Mouse (Mus musculus) limb, embryonic 11.5 days (tissue): ENCODE measurements around the gene Mafg. TPM values are rescaled to one million over a fixed set of nuclear protein-coding genes. Genes with fewer than 3 reads are reported as not detected.

Experiments
- ATAC-seq: fragments of 200-750 bp; cut with Nextera tagmentation; 2 replicates; pipeline ENCODE4 v1.8.0; 2017; ENCODE audit warnings: low read depth; ENCODE audit not compliant: insufficient number of reproducible peaks, low FRiP score, low TSS enrichment
- DNase-seq: peaks from one replicate; pipeline ENCODE4 v3.0.0-alpha.2; 2015; ENCODE audit warnings: low spot score
- H3K27ac ChIP-seq: fragments of 300-500 bp; sonication (generic); replicated peaks from 2 replicates; pipeline ENCODE4 v1.5.1; 2014; ENCODE audit warnings: low read depth, mild to moderate bottlenecking, low read length
- H3K27me3 ChIP-seq: fragments of 300-500 bp; sonication (generic); 2 replicates; pipeline ENCODE4 v1.6.1; 2014; ENCODE audit warnings: mild to moderate bottlenecking, low read length, mixed read lengths; ENCODE audit not compliant: control insufficient read depth, insufficient read depth
- H3K36me3 ChIP-seq: fragments of 300-500 bp; sonication (generic); 2 replicates; pipeline ENCODE4 v1.6.1; 2014; ENCODE audit warnings: mild to moderate bottlenecking, low read length, moderate library complexity, mixed read lengths; ENCODE audit not compliant: control insufficient read depth, insufficient read depth
- H3K4me1 ChIP-seq: fragments of 300-500 bp; sonication (generic); 2 replicates; pipeline ENCODE4 v1.6.1; 2014; ENCODE audit warnings: low read length, mixed read lengths; ENCODE audit not compliant: control insufficient read depth, insufficient read depth
- H3K4me2 ChIP-seq: fragments of 300-500 bp; sonication (generic); 2 replicates; pipeline ENCODE4 v1.6.1; 2014; ENCODE audit warnings: low read depth, mild to moderate bottlenecking, moderate library complexity; ENCODE audit not compliant: severe bottlenecking
- H3K4me3 ChIP-seq: fragments of 300-500 bp; sonication (generic); 2 replicates; pipeline ENCODE4 v1.5.1; 2014; ENCODE audit warnings: low read depth, low read length
- H3K9ac ChIP-seq: fragments of 300-500 bp; sonication (generic); 2 replicates; pipeline ENCODE4 v1.6.1; 2014; ENCODE audit warnings: mild to moderate bottlenecking, low read length
- H3K9me3 ChIP-seq: fragments of 300-500 bp; sonication (generic); 2 replicates; pipeline ENCODE4 v1.6.1; 2016; ENCODE audit warnings: low read length; ENCODE audit not compliant: control insufficient read depth
- WGBS: fragments of 180-500 bp; shearing (Covaris S2); extraction: QIAGEN DNeasy Blood & Tissue Kit; methylation state at CpG from one replicate; pipeline ENCODE4 v1.1.7; 2014; 5-methylcytosine and 5-hydroxymethylcytosine counted together
- microRNA-seq: library from miRNA; unstranded; fragments of <30 nt; microRNA quantifications from one replicate; pipeline ENCODE4, GENCODE M21; 2016
- polyA plus RNA-seq: library from polyadenylated mRNA; unstranded; fragments of >200 nt; fragmentation: Nextera tagmentation; extraction: Ambion mirVana; gene quantifications from 2 replicates; pipeline ENCODE4 v1.2.1, GENCODE M21; 2014

Mafg gene
- polyA plus RNA-seq, 1 experiment from 2014 or later: 24.2 TPM

- no peaks in the 10 kb centered on the region for H3K9me3 ChIP-seq
- no peak for DNase-seq
- no peak overlapping the region for H3K4me3 ChIP-seq
- no peak overlapping the region for H3K27ac ChIP-seq
- 87% methylated on average over 3 of the region's 3 CpGs for WGBS
- ATAC-seq: no peak
- H3K4me1 ChIP-seq: peaks cover 12% of the 10 kb centered on the region
- no peak overlapping the region for H3K4me2 ChIP-seq
- H3K9ac ChIP-seq: no peak overlapping the region
- H3K27me3 ChIP-seq: no peaks in the 10 kb centered on the region
- peaks cover 26% of the 10 kb centered on the region for H3K36me3 ChIP-seq
These were observed 56.9 kb downstream of the Mafg start for GRCm38 (mm10) chr11:120576365-120576981.

GRCm38 (mm10) chr11:120575940-120576339, 57.5 kb downstream of the Mafg start:
- no peak overlapping the region for H3K27ac ChIP-seq
- ATAC-seq (no peak), DNase-seq (no peak)
- no peaks in the 10 kb centered on the region for H3K27me3 ChIP-seq
- peaks cover 31% of the 10 kb centered on the region for H3K36me3 ChIP-seq
- H3K9me3 ChIP-seq: no peaks in the 10 kb centered on the region
- H3K4me3 ChIP-seq: no peak overlapping the region
- H3K4me2 ChIP-seq: no peak overlapping the region
- no peak overlapping the region for H3K9ac ChIP-seq
- peaks cover 16% of the 10 kb centered on the region for H3K4me1 ChIP-seq

Small RNA genes within 50 kb of the gene (microRNA-seq; reads per million reads assigned to microRNA genes)
- not detected for gene Mir6936

Other genes starting within 250 kb of the Mafg start
- gene Nploc4, start 195.9 kb downstream of the Mafg start, polyA plus RNA-seq: 47.1 and 51.1 TPM in 2 replicates
- not detected in 2 replicates for gene Tspan10, start 191.0 kb downstream of the Mafg start, polyA plus RNA-seq
- 0.19 TPM in 1 of 2 replicates, not detected in the other for gene Pde6g, start 180.1 kb downstream of the Mafg start, polyA plus RNA-seq
- 11.5 and 11.9 TPM in 2 replicates for gene Oxld1, start 175.5 kb downstream of the Mafg start, polyA plus RNA-seq
- gene Ccdc137, start 175.5 kb downstream of the Mafg start, polyA plus RNA-seq: 32.6 and 36.4 TPM in 2 replicates
- gene Arl16, start 166.0 kb downstream of the Mafg start, polyA plus RNA-seq: 56.6 and 58.3 TPM in 2 replicates
- 166 and 177 TPM in 2 replicates for gene Mrpl12, start 149.0 kb downstream of the Mafg start, polyA plus RNA-seq
- 57.8 and 58.5 TPM in 2 replicates for gene Slc25a10, start 141.8 kb downstream of the Mafg start, polyA plus RNA-seq
- gene Gcgr, start 102.9 kb downstream of the Mafg start, polyA plus RNA-seq: 0.71 and 1.8 TPM in 2 replicates
- gene Mcrip1, start 83.9 kb downstream of the Mafg start, polyA plus RNA-seq: 234 and 252 TPM in 2 replicates
- gene Ppp1r27, start 82.5 kb downstream of the Mafg start, polyA plus RNA-seq: 0.47 and 0.85 TPM in 2 replicates
- gene P4hb, start 60.3 kb downstream of the Mafg start, polyA plus RNA-seq: 640 and 656 TPM in 2 replicates
- gene Arhgdia, start 52.0 kb downstream of the Mafg start, polyA plus RNA-seq: 593 and 597 TPM in 2 replicates
- gene Alyref, start 35.2 kb downstream of the Mafg start, polyA plus RNA-seq: 810 and 850 TPM in 2 replicates
- 214 and 223 TPM in 2 replicates for gene Anapc11, start 35.2 kb downstream of the Mafg start, polyA plus RNA-seq
- 1.4 TPM in 1 of 2 replicates, not detected in the other for gene Npb, start 25.1 kb downstream of the Mafg start, polyA plus RNA-seq
- gene Pcyt2, start 15.7 kb downstream of the Mafg start, polyA plus RNA-seq: 105 and 111 TPM in 2 replicates
- 24.6 TPM in 2 replicates for gene Sirt7, start 8.4 kb downstream of the Mafg start, polyA plus RNA-seq
- gene Pycr1, start 10.2 kb upstream of the Mafg start, polyA plus RNA-seq: 33.3 and 34.2 TPM in 2 replicates
- not detected in 2 replicates for gene Myadml2, start 14.6 kb upstream of the Mafg start, polyA plus RNA-seq
- gene Notum, start 27.6 kb upstream of the Mafg start, polyA plus RNA-seq: 6.6 and 7.5 TPM in 2 replicates
- gene Aspscr1, start 39.4 kb upstream of the Mafg start, polyA plus RNA-seq: 122 and 128 TPM in 2 replicates
- gene Cenpx, start 80.1 kb upstream of the Mafg start, polyA plus RNA-seq: 126 and 127 TPM in 2 replicates
- gene Lrrc45, start 80.3 kb upstream of the Mafg start, polyA plus RNA-seq: 44.3 and 47.8 TPM in 2 replicates
- 7.4 and 12.8 TPM in 2 replicates for gene Rac3, start 87.9 kb upstream of the Mafg start, polyA plus RNA-seq
- gene Dcxr, start 93.7 kb upstream of the Mafg start, polyA plus RNA-seq: 12.4 and 16.5 TPM in 2 replicates
- gene Cbr2, start 98.5 kb upstream of the Mafg start, polyA plus RNA-seq: 6.7 and 7.4 TPM in 2 replicates
- gene Hmga1b, start 129.2 kb upstream of the Mafg start, polyA plus RNA-seq: 11.2 and 13.4 TPM in 2 replicates
- 23.7 and 29.5 TPM in 2 replicates for gene Rfng, start 150.6 kb upstream of the Mafg start, polyA plus RNA-seq
- gene Gps1, start 150.7 kb upstream of the Mafg start, polyA plus RNA-seq: 266 and 275 TPM in 2 replicates
- 87.4 and 95.9 TPM in 2 replicates for gene Dus1l, start 162.8 kb upstream of the Mafg start, polyA plus RNA-seq
- gene Fasn, start 190.9 kb upstream of the Mafg start, polyA plus RNA-seq: 87.3 and 91.8 TPM in 2 replicates